Mouse (Mus musculus): ENCODE measurements around the gene Arid3a. TPM values are rescaled to one million over a fixed set of nuclear protein-coding genes. Genes with fewer than 3 reads are reported as not detected.

Gene Arid3a
- total and polyA plus RNA-seq, 3 experiments: 11.8 to 17.2 TPM; not detected in 1

DNA sequence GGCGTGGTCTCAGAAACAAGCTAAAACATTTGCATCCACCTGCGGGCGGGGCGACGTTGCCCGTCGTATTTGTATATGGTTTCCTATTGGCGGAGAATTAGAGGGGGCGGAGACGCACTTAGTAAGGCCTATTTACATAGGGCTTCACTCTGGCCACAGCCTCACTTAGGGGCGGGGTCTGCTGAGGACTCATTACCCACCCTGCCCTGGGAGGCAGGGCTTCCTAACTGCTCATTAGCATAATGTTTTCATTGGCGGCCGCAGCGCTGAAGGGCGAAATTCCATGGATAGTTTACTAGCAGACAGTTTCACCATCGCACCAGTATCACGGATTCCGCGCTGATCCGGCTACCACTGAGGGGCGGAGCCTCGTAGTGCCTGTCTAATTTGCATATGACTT lies 58.0 kb downstream of the Arid3a start:
- Histone ChIP-seq H3K9me3 (replicated peaks; ENCODE audit: insufficient read depth, low read length) (no peaks in the 10 kb centered on the region), H3K79me2 (ENCODE audit: control insufficient read depth, insufficient read depth, low read length, poor library complexity) (peaks cover 28% of the 10 kb centered on the region), H3K9ac (ENCODE audit: control insufficient read depth, low read depth, low read length, poor library complexity, severe bottlenecking) (peak overlapping the region; percentile 79), H3K4me3 (ENCODE audit: control insufficient read depth in 1 of 2, insufficient read depth in 1 of 2, low read depth in 2 of 2, low read length in 2 of 2) (peak overlapping the region; percentile 78 to 83), H3K4me1 (ENCODE audit: control insufficient read depth in 1 of 2, insufficient read depth in 2 of 2, low read length in 2 of 2) (peaks cover 0 to 16% of the 10 kb centered on the region in 2 experiments; a peak in 2 of 4 replicates), H3K36me3 (ENCODE audit: control insufficient read depth in 1 of 2, insufficient read depth in 2 of 2, low read length in 2 of 2) (peaks cover 0 to 5% of the 10 kb centered on the region in 2 experiments; a peak in 2 of 4 replicates), H3K27ac (ENCODE audit: control insufficient read depth, low read depth, low read length) (peak overlapping the region; percentile 88), H3K27me3 (ENCODE audit: control insufficient read depth in 1 of 2, insufficient read depth in 2 of 2, low read length in 2 of 2) (no peaks in the 10 kb centered on the region)
- TF ChIP-seq BHLHE40 (IDR thresholded peaks at IDR 0.05; ENCODE audit: borderline replicate concordance, low read depth, low read length) (no peak), USF2 (IDR thresholded peaks at IDR 0.05; ENCODE audit: borderline replicate concordance in 1 of 2, insufficient read depth in 1 of 2, low read depth in 1 of 2, low read length in 2 of 2) (no peak), MAZ (IDR thresholded peaks at IDR 0.05; ENCODE audit: low read depth, low read length) (0 out of 2 replicates have a peak, but pooled peaks have one; percentile 28), MXI1 (IDR thresholded peaks at IDR 0.05; ENCODE audit: low read depth, low read length) (no peak), TCF12 (IDR thresholded peaks at IDR 0.05; ENCODE audit: low read depth, low read length) (0 out of 2 replicates have a peak, but pooled peaks have one; percentile 4), MYB (IDR thresholded peaks at IDR 0.05; ENCODE audit: low read depth, low read length) (no peak), EP300 (IDR thresholded peaks at IDR 0.05; ENCODE audit: low read depth in 1 of 2, low read length in 2 of 2) (no peak), MAX (IDR thresholded peaks at IDR 0.05; ENCODE audit: low read length) (peak; percentile 62; the same call in 1 of the 2 replicates), ETS1 (IDR thresholded peaks at IDR 0.05; ENCODE audit: low read depth, low read length) (no peak), HCFC1 (IDR thresholded peaks at IDR 0.05; ENCODE audit: low read depth, low read length) (peak; percentile 47; the same call in 1 of the 2 replicates), TBP (IDR thresholded peaks at IDR 0.05; ENCODE audit: low read depth, low read length) (no peak), ELF1 (IDR thresholded peaks at IDR 0.05; ENCODE audit: low read depth, low read length) (no peak), USF1 (IDR thresholded peaks at IDR 0.05; ENCODE audit: low read depth, low read length) (no peak), POLR2A (IDR thresholded peaks at IDR 0.05; ENCODE audit: control insufficient read depth in 1 of 2, insufficient read depth in 1 of 2, low read depth in 1 of 2, low read length in 2 of 2, poor library complexity in 1 of 2) (no peak), NRF1 (IDR thresholded peaks at IDR 0.05; ENCODE audit: insufficient read depth, low read depth, low read length, poor library complexity, severe bottlenecking) (no peak), MEF2A (IDR thresholded peaks at IDR 0.05; ENCODE audit: extremely low read depth, insufficient replicate concordance, low read depth, low read length, poor library complexity, severe bottlenecking) (no peak), UBTF (IDR thresholded peaks at IDR 0.05; ENCODE audit: borderline replicate concordance, insufficient read depth, low read depth, low read length) (no peak), SIN3A (IDR thresholded peaks at IDR 0.05; ENCODE audit: low read length) (no peak; the same call in 1 of the 2 replicates), MAFK (IDR thresholded peaks at IDR 0.05; ENCODE audit: borderline replicate concordance, low read depth, low read length) (no peak), RCOR1 (IDR thresholded peaks at IDR 0.05; ENCODE audit: low read depth, low read length) (no peak), GABPA (IDR thresholded peaks at IDR 0.05; ENCODE audit: low read depth, low read length) (no peak), ZC3H11A (IDR thresholded peaks at IDR 0.05; ENCODE audit: low read depth, low read length) (0 out of 2 replicates have a peak, but pooled peaks have one; percentile 17)
- peak; percentile 99 for DNase-seq (ENCODE audit: low read depth, low spot score)
